Mouse (Mus musculus) CH12F3 (cell line): ENCODE results near the gene D3Ertd254e.
"Not testable (repeated sequence)": the region's sequence is repeated elsewhere in the genome, so short reads cannot be mapped to it uniquely, and the experiment has no call there.

Experiments
- in situ Hi-C: fragments of 300-500 bp; cut with MboI; formaldehyde crosslinking; loops from 2 replicates; pipeline ENCODE4 v1.14.3; 2020; ENCODE audit warnings: low sequenced_read_pairs

D3Ertd254e gene

GRCm38 (mm10) chr3:36150934-36151686 lies at the start of gene D3Ertd254e:
Gene D3Ertd254e, plus strand, starts transcription at chr3:36151017.
- in situ Hi-C loops, result no loop called here

DNA sequence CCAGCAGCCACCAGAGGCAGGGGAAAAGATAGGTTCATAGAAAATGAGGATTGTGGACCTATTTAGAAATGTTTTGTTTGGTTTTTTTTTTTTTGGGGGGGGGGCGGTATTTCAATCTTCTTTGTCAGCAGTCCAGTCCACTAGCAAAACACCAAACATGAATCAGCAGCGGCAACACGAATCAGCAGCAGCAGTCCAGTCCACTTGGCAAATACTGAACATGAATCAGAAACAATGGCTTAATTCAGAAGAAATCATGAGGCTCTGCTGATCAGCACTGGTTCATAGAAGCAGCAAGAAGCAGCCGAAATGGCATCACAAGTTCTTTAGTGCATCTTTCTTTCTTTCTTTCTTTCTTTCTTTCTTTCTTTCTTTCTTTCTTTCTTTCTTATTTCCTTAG lies 34.7 kb upstream of the D3Ertd254e start:
- in situ Hi-C loops, result no loop called here

DNA sequence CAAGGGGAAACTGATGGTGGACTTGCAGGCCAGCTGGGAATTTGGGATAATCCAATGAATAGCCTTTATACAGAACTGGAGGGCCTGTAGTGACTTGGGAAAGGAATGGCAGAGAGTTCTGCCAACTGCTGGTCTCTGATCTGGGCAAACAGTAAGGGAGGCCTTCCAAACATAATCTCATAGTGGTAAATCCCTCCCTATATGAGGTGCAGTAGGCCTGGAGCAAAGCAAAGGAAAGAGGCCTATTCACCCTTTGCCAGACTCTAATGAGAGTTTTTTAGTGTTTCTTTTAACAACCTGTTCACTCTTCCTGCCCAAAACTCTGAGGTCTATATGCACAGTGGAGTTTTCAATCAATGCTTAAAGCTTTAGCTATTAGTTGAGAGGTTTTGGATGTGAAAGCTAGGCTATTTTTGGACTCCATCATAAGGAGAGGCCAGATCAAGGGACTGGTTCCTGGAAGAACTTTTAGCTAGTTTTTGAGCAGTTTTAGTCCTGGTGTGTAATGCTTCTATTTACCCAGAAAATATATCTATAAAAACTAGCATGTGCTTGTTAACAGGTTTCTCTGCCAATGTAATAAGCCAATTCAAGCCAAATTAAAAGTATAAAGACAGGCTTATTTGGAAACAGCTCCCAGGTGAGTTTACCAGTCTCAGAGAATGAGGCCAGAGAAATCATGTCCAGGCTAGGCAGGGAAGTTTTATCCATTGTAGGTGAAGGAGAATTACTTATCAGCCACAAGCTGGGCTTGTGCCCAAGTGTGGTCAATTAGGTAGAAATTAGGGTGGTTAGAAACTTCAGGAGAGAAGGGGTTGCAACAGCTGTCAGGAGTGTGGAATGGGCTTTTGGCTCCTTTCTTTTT lies 30.9 kb upstream of the D3Ertd254e start:
- in situ Hi-C loops, result no loop called here

GRCm38 (mm10) chr3:36126176-36126575 lies 24.6 kb upstream of the D3Ertd254e start:
- in situ Hi-C loops, result not testable (repeated sequence)

GRCm38 (mm10) chr3:36136152-36136551 lies 14.7 kb upstream of the D3Ertd254e start:
- in situ Hi-C loops, result loop anchor here (10.0 kb wide), 2 partner anchors 151 to 441 kb away; no protein-coding TSS in a partner anchor

GRCm38 (mm10) chr3:36137560-36137959 lies 13.3 kb upstream of the D3Ertd254e start:
- in situ Hi-C loops, result loop anchor here (10.0 kb wide), 2 partner anchors 153 to 443 kb away; no protein-coding TSS in a partner anchor

- in situ Hi-C loops, result loop anchor here (10.0 kb wide), 2 partner anchors 153 to 443 kb away; no protein-coding TSS in a partner anchor
Observed at GRCm38 (mm10) chr3:36138171-36138660, 12.6 kb upstream of the D3Ertd254e start.

DNA sequence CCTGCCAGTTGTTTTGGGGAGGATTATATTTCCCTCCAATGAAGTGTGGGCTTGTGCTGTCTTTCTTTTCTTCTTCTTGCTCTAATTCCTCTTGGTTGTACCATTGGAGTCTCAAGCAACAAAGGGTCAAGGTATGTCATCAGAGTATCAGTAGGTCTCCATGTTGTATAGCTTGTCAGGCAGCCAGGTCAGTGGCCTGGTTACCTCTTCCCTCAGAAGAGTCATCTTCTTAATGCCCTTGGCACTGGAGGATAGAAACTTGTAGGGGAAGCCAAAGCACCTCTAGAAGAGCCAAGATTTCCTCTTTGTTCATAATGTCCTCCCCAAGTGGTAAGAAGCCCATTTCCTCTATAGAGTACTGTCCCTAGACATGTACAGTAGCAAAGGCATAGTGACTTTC lies 11.8 kb upstream of the D3Ertd254e start:
- in situ Hi-C loops, result loop anchor here (10.0 kb wide), 2 partner anchors 154 to 444 kb away; no protein-coding TSS in a partner anchor

GRCm38 (mm10) chr3:36150537-36150933 lies 282 bp upstream of the D3Ertd254e start:
- in situ Hi-C loops, result no loop called here

DNA sequence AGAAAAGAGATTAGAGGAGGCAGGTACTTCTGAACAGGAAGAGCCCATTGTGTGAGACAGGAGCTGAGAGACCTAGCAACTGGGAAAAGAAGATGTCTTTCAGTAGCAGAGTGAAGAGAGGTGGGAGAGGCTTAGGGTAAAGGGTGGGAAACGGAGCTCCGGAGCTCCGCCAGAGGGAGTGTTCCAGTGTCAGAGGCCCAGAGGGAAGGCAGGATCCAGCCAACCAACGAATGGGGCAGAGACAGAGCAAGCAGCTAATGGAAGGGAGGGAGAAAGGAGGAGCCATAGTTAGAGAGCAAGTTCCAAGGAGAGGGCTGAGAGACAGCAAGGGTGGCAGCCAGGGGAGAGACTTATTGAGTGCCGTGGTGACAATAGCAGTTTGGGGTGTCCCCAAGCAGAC lies 4.5 kb downstream of the D3Ertd254e start:
- in situ Hi-C loops, result no loop called here

- in situ Hi-C loops, result no loop called here
Observed at GRCm38 (mm10) chr3:36170670-36171210, 19.9 kb downstream of the D3Ertd254e start.

DNA sequence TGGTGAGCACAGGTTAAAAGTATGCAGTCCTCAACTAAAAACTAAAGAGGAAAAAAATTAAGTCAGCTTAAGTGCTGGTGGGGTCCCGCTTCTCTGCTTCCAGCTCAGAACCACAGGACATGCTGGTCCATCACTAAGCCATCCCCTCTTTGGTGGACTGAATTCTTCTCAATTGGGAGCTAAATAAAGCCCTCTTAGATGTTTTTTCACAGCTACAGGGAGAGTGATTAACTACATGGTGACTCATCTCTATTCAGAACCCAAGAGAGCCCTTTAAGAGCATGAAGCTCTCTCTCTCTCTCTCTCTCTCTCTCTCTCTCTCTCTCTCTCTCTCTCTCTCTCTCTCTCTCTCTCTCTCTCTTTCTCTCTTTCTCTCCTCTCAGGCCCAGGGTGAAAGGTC lies 20.5 kb downstream of the D3Ertd254e start:
- in situ Hi-C loops, result no loop called here

DNA sequence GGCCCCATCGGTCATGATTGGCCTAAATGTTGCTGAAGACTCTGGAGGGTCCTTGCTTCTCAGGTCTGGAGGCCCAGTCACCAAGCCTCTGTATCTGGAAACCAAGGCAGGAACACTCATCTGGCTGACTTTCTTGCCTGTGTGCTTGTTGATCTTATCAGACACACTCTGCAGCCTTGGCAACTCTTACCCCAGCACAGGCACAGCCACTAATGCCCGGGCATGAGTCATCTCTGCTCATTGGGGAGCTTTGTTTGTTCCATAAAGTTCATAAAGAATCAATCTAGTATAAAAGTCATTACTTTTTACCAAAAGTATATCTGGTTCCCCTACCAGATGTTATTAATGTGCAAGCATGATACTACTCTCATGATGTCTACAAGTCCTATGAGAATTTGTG lies 22.9 kb downstream of the D3Ertd254e start:
- in situ Hi-C loops, result no loop called here

GRCm38 (mm10) chr3:36181519-36181918 lies 30.7 kb downstream of the D3Ertd254e start:
- in situ Hi-C loops, result no loop called here

GRCm38 (mm10) chr3:36186510-36186909 lies 35.7 kb downstream of the D3Ertd254e start:
- in situ Hi-C loops, result no loop called here

GRCm38 (mm10) chr3:36189243-36189642 lies 38.4 kb downstream of the D3Ertd254e start:
- in situ Hi-C loops, result no loop called here

GRCm38 (mm10) chr3:36201098-36201497 lies 50.3 kb downstream of the D3Ertd254e start:
- in situ Hi-C loops, result no loop called here

GRCm38 (mm10) chr3:36202932-36203331 lies 52.1 kb downstream of the D3Ertd254e start:
- in situ Hi-C loops, result no loop called here

- in situ Hi-C loops, result no loop called here
Observed at GRCm38 (mm10) chr3:36207520-36208264, 56.9 kb downstream of the D3Ertd254e start.

DNA sequence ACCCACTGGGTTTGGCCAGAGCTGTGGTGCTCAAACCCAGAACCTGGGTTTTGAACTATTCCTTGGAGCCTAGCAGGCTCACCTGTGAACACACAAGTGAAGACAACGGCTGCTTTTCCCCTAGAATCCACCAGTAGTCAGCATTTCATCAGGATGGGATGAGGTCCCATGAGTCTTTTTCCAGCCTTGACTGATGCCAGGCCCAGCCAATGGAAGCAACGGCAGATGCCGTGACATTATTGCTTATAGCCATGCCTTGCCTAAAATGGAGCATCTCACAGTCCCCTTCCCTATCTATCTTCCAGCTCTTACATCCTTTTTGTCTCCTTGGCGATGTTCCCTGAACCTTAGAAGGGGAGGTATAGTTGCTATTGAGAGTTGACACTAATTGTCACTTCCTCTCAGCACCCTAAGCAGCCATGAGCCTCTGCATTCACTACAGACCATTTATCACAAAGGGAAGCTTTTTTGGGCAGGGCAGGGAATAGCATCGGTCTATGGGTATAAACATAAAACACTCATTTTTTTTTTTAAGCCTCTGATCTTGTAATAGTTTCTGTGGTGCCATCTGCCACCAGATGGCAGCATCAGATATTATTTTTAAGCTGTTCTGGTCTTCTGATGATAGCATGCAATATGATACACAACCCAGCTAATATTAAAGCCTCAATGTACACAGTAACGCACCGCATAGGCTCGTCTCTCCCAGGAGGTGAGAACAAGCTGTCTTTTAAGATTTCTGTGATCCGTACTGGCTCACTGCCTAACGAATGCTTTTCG lies 59.1 kb downstream of the D3Ertd254e start:
- in situ Hi-C loops, result loop anchor here (10.0 kb wide), 1 partner anchor 225 kb away; no protein-coding TSS in a partner anchor
